Mouse (Mus musculus) neural tube, embryonic 15.5 days (tissue): ENCODE data around the gene Ptprm. TPM values are rescaled to one million over a fixed set of nuclear protein-coding genes. Genes with fewer than 3 reads are reported as not detected.

ENCODE experiments used
- ATAC-seq: fragments of 200-750 bp; cut with Nextera tagmentation; 2 replicates; pipeline ENCODE4 v1.8.0; 2017; ENCODE audit warnings: mild to moderate bottlenecking, moderate TSS enrichment, moderate library complexity; ENCODE audit not compliant: low FRiP score
- H3K27ac ChIP-seq: fragments of 300-500 bp; sonication (generic); replicated peaks from 2 replicates; pipeline ENCODE4 v1.5.1; 2015; ENCODE audit warnings: mild to moderate bottlenecking, inconsistent platforms
- H3K27me3 ChIP-seq: fragments of 300-500 bp; sonication (generic); replicated peaks from 2 replicates; pipeline ENCODE4 v1.6.1; 2015; ENCODE audit warnings: inconsistent platforms
- H3K36me3 ChIP-seq: fragments of 300-500 bp; sonication (generic); 2 replicates; pipeline ENCODE4 v1.6.1; 2015; ENCODE audit warnings: inconsistent platforms
- H3K4me1 ChIP-seq: fragments of 300-500 bp; sonication (generic); 2 replicates; pipeline ENCODE4 v1.6.1; 2015; ENCODE audit warnings: inconsistent platforms
- H3K4me2 ChIP-seq: fragments of 300-500 bp; sonication (generic); 2 replicates; pipeline ENCODE4 v1.6.1; 2015; ENCODE audit warnings: inconsistent platforms, mild to moderate bottlenecking, moderate library complexity
- H3K4me3 ChIP-seq: fragments of 300-500 bp; sonication (generic); replicated peaks from 2 replicates; pipeline ENCODE4 v1.5.1; 2015; ENCODE audit warnings: mild to moderate bottlenecking, inconsistent platforms
- H3K9ac ChIP-seq: fragments of 300-500 bp; sonication (generic); replicated peaks from 2 replicates; pipeline ENCODE4 v1.6.1; 2015; ENCODE audit warnings: mild to moderate bottlenecking, inconsistent platforms
- H3K9me3 ChIP-seq: fragments of 300-500 bp; sonication (generic); replicated peaks from 2 replicates; pipeline ENCODE4 v1.6.1; 2016; ENCODE audit warnings: inconsistent platforms
- WGBS: fragments of 180-500 bp; shearing (Covaris S2); methylation state at CpG from one replicate; pipeline ENCODE4 v1.1.7; 2015; ENCODE audit warnings: mixed read lengths; 5-methylcytosine and 5-hydroxymethylcytosine counted together
- polyA plus RNA-seq: library from polyadenylated mRNA; unstranded; fragments of >200 nt; fragmentation: Nextera tagmentation; extraction: Ambion mirVana; gene quantifications from 2 replicates; pipeline ENCODE4 v1.2.1, GENCODE M21; 2015

Ptprm gene
- polyA plus RNA-seq, 1 experiment from 2014 or later, result 25.3 TPM

DNA sequence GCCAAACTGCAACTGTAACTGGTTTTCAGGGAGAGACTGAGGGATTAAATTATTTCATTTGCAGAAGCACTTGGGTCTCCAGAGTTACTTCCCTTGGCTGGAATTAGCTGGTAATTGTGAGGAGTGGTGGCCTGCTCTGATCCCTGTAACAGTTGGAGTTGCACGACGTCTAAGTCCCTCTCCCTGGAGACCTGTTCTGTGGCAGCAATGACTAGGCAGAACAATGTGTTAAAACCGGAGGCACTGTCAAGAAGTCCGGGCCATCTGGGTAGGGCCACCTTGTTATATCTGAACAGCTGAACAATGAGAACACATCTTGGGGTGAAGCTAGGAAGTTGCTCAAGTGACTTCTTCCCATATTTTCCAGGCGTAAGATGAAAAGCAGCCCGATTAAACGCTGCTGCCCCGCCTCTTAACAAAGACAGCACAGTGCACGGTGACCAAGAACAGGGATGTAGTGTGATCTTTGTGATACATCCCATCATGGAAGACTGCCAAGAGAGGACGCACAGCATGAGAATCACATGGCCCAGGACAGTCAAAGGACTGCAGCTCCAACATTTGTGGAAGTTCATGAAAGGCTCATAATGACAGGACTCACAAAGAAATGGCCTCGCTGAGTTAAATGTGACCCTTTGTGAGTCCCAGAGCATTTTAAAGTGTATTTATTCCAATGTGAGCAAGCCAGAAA lies 301.5 kb downstream of the Ptprm start:
- Histone ChIP-seq H3K36me3 (no peaks in the 10 kb centered on the region), H3K4me3 (no peak overlapping the region), H3K4me1 (peaks cover 4% of the 10 kb centered on the region; the same call in 1 of the 2 replicates), H3K9me3 (no peaks in the 10 kb centered on the region), H3K27ac (no peak overlapping the region), H3K4me2 (no peak overlapping the region), H3K9ac (no peak overlapping the region), H3K27me3 (no peaks in the 10 kb centered on the region)
- WGBS, result 52% methylated on average over 11 of the region's 11 CpGs
- ATAC-seq, result no peak

DNA sequence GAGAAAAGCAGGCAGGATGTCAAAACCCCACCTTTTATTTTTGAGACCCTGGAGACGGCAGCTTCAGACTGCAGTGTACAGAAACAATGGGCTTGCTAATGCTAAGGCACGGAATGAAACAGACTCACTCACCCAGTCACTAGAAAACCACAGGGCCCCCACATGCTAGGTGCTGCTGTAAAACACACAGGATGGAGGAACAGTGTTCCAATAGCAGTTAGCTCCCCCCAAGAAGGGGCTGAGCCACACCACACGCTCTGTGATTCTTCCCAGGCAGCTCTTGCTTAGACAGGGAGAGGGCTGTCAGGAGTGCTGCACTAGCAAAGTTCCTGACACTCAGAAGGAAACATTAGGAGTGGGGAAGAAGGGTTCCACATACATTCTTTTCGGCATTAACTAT lies 306.6 kb downstream of the Ptprm start:
- WGBS, result 34% methylated on average over 4 of the region's 4 CpGs
- Histone ChIP-seq H3K4me3 (peak overlapping the region; percentile 19; the same call in 1 of the 2 replicates), H3K9ac (peak overlapping the region; percentile 43)

GRCm38 (mm10) chr17:67038558-67038957 lies 315.7 kb downstream of the Ptprm start:
- Histone ChIP-seq H3K9ac (no peak overlapping the region), H3K36me3 (peaks cover 10% of the 10 kb centered on the region; the same call in 1 of the 2 replicates), H3K4me1 (no peaks in the 10 kb centered on the region), H3K9me3 (no peaks in the 10 kb centered on the region), H3K27ac (no peak overlapping the region), H3K4me2 (no peak overlapping the region), H3K27me3 (no peaks in the 10 kb centered on the region), H3K4me3 (no peak overlapping the region)
- WGBS, result 84% methylated on average over 6 of the region's 6 CpGs
- ATAC-seq, result no peak

More for the DNA sequence above, 306.6 kb downstream of the Ptprm start:
- Histone ChIP-seq H3K27me3 (no peaks in the 10 kb centered on the region), H3K4me2 (peak overlapping the region; percentile 41), H3K4me1 (peaks cover 10% of the 10 kb centered on the region; the same call in 1 of the 2 replicates), H3K27ac (peak overlapping the region; percentile 60), H3K9me3 (no peaks in the 10 kb centered on the region), H3K36me3 (no peaks in the 10 kb centered on the region)
- peak; percentile 51; the same call in 1 of the 2 replicates for ATAC-seq

- Histone ChIP-seq H3K9ac (no peak overlapping the region), H3K27ac (no peak overlapping the region), H3K4me3 (no peak overlapping the region), H3K4me1 (no peaks in the 10 kb centered on the region), H3K4me2 (no peak overlapping the region), H3K9me3 (no peaks in the 10 kb centered on the region), H3K36me3 (peaks cover 10% of the 10 kb centered on the region; the same call in 1 of the 2 replicates), H3K27me3 (no peaks in the 10 kb centered on the region)
- WGBS, result 88% methylated on average over 3 of the region's 3 CpGs
- no peak for ATAC-seq
These were observed 320.7 kb downstream of the Ptprm start for GRCm38 (mm10) chr17:67033547-67033946.

GRCm38 (mm10) chr17:67032021-67032420 lies 322.2 kb downstream of the Ptprm start:
- no peak for ATAC-seq
- Histone ChIP-seq H3K36me3 (0 out of 2 replicates have a peak, but pooled peaks cover 4% of the 10 kb centered on the region), H3K4me1 (no peaks in the 10 kb centered on the region), H3K27ac (no peak overlapping the region), H3K27me3 (no peaks in the 10 kb centered on the region), H3K4me2 (no peak overlapping the region), H3K9ac (no peak overlapping the region), H3K9me3 (no peaks in the 10 kb centered on the region), H3K4me3 (no peak overlapping the region)
- WGBS, result 90% methylated on average over 6 of the region's 6 CpGs

DNA sequence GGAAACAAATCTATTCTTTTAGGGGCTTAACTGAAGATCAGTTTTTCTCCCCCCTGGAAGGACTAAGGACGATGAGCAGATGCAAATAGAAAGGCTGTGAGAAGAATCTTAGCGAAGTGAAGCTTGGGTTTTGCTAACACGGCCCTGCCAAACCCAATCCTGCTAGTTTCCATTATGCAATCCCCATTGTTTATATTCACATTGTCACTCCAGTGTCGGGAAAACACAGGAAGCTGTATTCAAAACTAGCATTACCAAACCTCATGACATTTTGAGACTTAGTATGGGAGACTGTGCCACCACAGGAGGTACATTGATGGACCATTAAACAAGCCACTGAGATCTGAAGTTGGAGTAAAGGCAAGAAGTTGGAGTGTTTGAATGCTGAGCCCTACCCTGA lies 322.9 kb downstream of the Ptprm start:
- Histone ChIP-seq H3K27ac (no peak overlapping the region), H3K4me2 (no peak overlapping the region), H3K4me1 (no peaks in the 10 kb centered on the region), H3K27me3 (no peaks in the 10 kb centered on the region), H3K4me3 (no peak overlapping the region), H3K36me3 (no peaks in the 10 kb centered on the region), H3K9ac (no peak overlapping the region), H3K9me3 (no peaks in the 10 kb centered on the region)
- ATAC-seq, result no peak
- WGBS, result 73% methylated on average over 4 of the region's 4 CpGs

- H3K36me3 ChIP-seq, result no peaks in the 10 kb centered on the region
- H3K9ac ChIP-seq, result no peak overlapping the region
- no peak overlapping the region for H3K4me3 ChIP-seq
- no peak overlapping the region for H3K4me2 ChIP-seq
- H3K27me3 ChIP-seq, result no peaks in the 10 kb centered on the region
- H3K9me3 ChIP-seq, result no peaks in the 10 kb centered on the region
- WGBS, result 88% methylated on average over 9 of the region's 9 CpGs
- H3K4me1 ChIP-seq, result no peaks in the 10 kb centered on the region
- ATAC-seq, result no peak
- no peak overlapping the region for H3K27ac ChIP-seq
These were observed 327.0 kb downstream of the Ptprm start for GRCm38 (mm10) chr17:67027274-67027673.

DNA sequence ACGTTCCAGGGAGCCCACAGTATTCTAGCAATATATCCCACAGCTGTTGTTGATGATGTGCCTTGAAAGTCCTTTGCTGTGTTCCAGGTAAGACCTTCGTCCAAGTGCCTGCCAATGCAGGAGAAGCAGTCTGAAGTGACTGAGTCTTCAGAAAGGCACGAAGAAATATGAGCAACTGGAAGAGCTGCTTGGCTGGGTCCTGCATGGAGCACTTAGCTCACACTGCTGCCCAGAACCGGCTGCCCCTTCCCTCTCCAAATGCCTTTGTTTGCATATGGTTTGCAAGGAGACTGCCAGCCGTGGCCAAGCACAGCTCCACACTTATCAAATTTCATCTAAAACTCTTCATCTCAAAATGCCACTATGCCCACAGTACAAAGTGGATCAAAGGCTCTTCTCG lies 337.8 kb downstream of the Ptprm start:
- ATAC-seq, result no peak
- Histone ChIP-seq H3K4me1 (peaks cover 9% of the 10 kb centered on the region; the same call in 1 of the 2 replicates), H3K4me3 (no peak overlapping the region), H3K4me2 (no peak overlapping the region), H3K9me3 (no peaks in the 10 kb centered on the region), H3K27ac (no peak overlapping the region), H3K36me3 (no peaks in the 10 kb centered on the region), H3K27me3 (no peaks in the 10 kb centered on the region), H3K9ac (no peak overlapping the region)
- WGBS, result 83% methylated on average over 6 of the region's 6 CpGs

DNA sequence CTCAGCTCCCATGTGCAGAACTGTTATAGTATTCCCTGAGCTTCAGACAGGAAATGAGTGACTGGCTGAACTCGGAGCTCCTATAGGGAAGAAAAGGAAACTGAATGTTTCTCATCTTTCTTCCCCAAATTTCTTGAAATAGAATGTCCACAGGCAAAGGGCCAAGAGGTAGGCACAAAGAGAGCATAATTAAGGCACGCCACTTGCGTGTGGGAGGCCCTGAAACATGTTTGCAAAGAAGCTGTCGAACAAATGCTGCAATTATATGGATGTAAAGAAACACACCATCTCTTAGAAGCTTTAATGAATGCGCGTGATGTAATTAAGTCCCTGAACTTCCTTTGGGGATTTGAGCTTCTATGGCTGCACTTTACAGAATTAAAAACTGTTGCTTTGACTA lies 341.0 kb downstream of the Ptprm start:
- ATAC-seq, result no peak
- Histone ChIP-seq H3K4me3 (no peak overlapping the region), H3K27ac (no peak overlapping the region), H3K27me3 (no peaks in the 10 kb centered on the region), H3K4me1 (peaks cover 9% of the 10 kb centered on the region; the same call in 1 of the 2 replicates), H3K36me3 (no peaks in the 10 kb centered on the region), H3K4me2 (no peak overlapping the region), H3K9me3 (no peaks in the 10 kb centered on the region), H3K9ac (no peak overlapping the region)
- 56% methylated on average over 6 of the region's 6 CpGs for WGBS

GRCm38 (mm10) chr17:67011836-67012583 lies 342.2 kb downstream of the Ptprm start:
- Histone ChIP-seq H3K4me1 (peaks cover 10% of the 10 kb centered on the region; the same call in 1 of the 2 replicates), H3K9me3 (no peaks in the 10 kb centered on the region), H3K27me3 (no peaks in the 10 kb centered on the region), H3K36me3 (no peaks in the 10 kb centered on the region), H3K27ac (no peak overlapping the region), H3K9ac (no peak overlapping the region), H3K4me2 (no peak overlapping the region), H3K4me3 (no peak overlapping the region)
- 78% methylated on average over 6 of the region's 6 CpGs for WGBS
- ATAC-seq, result no peak

DNA sequence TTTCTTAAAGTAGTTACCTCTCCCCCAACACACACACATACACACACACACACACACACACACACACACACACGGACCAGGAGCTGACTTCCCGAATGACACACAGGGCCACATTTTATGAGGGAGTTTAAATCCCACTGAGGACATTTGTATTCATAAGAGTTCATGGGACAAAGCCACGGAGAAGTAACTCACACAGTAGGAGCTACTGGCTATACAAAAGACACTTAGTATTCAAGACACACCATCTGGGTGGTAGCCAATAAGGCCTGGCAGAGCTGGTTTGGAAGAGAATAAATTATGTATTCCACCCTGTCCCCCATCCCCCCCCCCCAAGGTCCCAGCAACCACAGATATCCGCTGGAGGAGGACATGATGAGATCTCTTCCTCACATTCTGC lies 344.1 kb downstream of the Ptprm start:
- H3K4me3 ChIP-seq, result no peak overlapping the region
- WGBS, result 16% methylated on average over 4 of the region's 4 CpGs
- no peak overlapping the region for H3K4me2 ChIP-seq
- H3K36me3 ChIP-seq, result no peaks in the 10 kb centered on the region
- H3K9ac ChIP-seq, result no peak overlapping the region
- peaks cover 13% of the 10 kb centered on the region; the same call in 1 of the 2 replicates for H3K4me1 ChIP-seq
- H3K9me3 ChIP-seq, result no peaks in the 10 kb centered on the region
- no peaks in the 10 kb centered on the region for H3K27me3 ChIP-seq
- no peak overlapping the region for H3K27ac ChIP-seq
- ATAC-seq, result peak; percentile 79

DNA sequence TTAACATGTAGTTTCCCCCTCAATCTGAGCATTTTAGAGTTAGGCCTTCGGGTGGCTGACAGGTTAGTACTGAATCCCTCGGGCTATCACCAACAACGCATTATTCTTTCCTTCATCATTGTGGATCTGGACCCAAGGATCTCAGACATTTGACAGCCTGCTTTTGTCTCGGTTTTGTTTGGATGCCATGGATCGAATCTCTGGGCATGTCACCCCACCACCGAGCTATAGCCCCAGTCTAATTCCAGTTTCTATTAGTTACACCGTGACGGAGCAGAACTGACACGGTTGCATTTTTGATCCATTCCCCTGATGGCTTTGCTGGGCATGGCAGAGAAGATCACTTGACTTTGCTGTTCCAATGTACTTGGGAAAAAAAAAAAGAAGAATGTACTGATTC lies 346.1 kb downstream of the Ptprm start:
- H3K4me3 ChIP-seq, result no peak overlapping the region
- no peak overlapping the region for H3K4me2 ChIP-seq
- 84% methylated on average over 9 of the region's 9 CpGs for WGBS
- ATAC-seq, result no peak
- H3K36me3 ChIP-seq, result no peaks in the 10 kb centered on the region
- no peaks in the 10 kb centered on the region for H3K27me3 ChIP-seq
- H3K4me1 ChIP-seq, result peaks cover 7% of the 10 kb centered on the region; the same call in 1 of the 2 replicates
- H3K9me3 ChIP-seq, result no peaks in the 10 kb centered on the region
- H3K27ac ChIP-seq, result no peak overlapping the region
- H3K9ac ChIP-seq, result no peak overlapping the region
